Mouse (Mus musculus): ENCODE measurements around the gene Ccdc80. TPM values are rescaled to one million over a fixed set of nuclear protein-coding genes. Genes with fewer than 3 reads are reported as not detected.

Gene Ccdc80
- polyA plus RNA-seq, 1 experiment from 2014 or later: 15.6 TPM

- H3K9me3 ChIP-seq (ENCODE audit: control insufficient read depth, low read length): no peaks in the 10 kb centered on the region
- H3K4me1 ChIP-seq (ENCODE audit: control insufficient read depth, insufficient read depth, low read length): peaks cover 21% of the 10 kb centered on the region
- H3K4me2 ChIP-seq (ENCODE audit: low read depth, low read length): peak overlapping the region; percentile 68
- H3K4me3 ChIP-seq (ENCODE audit: low read depth, low read length): peak overlapping the region; percentile 62
- WGBS: 8% methylated on average over 11 of the region's 11 CpGs
- H3K36me3 ChIP-seq (ENCODE audit: control insufficient read depth, insufficient read depth, low read length): peaks cover 3% of the 10 kb centered on the region
- peak overlapping the region; percentile 70 for H3K9ac ChIP-seq (replicated peaks; ENCODE audit: low read depth, low read length)
- ATAC-seq (ENCODE audit: low read depth): no peak
- peak overlapping the region; percentile 85 for H3K27ac ChIP-seq (ENCODE audit: low read depth, low read length)
- no peaks in the 10 kb centered on the region for H3K27me3 ChIP-seq (ENCODE audit: control insufficient read depth, insufficient read depth, low read length)
These were observed 66.2 kb downstream of the Ccdc80 start for GRCm38 (mm10) chr16:45159389-45159716.

Other genes with a start within 250 kb of the Ccdc80 start
- gene Cd200r2, start 226.3 kb upstream of the Ccdc80 start, polyA plus RNA-seq (2014; fragmentation: Nextera tagmentation; extraction: Ambion mirVana): 0.15 TPM in 2 replicates
- not detected in 2 replicates for gene Cd200r3, start 149.7 kb upstream of the Ccdc80 start, polyA plus RNA-seq (2014; fragmentation: Nextera tagmentation; extraction: Ambion mirVana)
- gene Slc35a5, start 65.3 kb downstream of the Ccdc80 start, polyA plus RNA-seq (2014; fragmentation: Nextera tagmentation; extraction: Ambion mirVana): 36.8 and 43.9 TPM in 2 replicates
- 51.5 and 55.7 TPM in 2 replicates for gene Atg3, start 65.4 kb downstream of the Ccdc80 start, polyA plus RNA-seq (2014; fragmentation: Nextera tagmentation; extraction: Ambion mirVana)
- 0.19 and 0.21 TPM in 2 replicates for gene Btla, start 130.9 kb downstream of the Ccdc80 start, polyA plus RNA-seq (2014; fragmentation: Nextera tagmentation; extraction: Ambion mirVana)

Data from neural tube, embryonic 14.5 days (tissue).